Mouse (Mus musculus) embryo, embryonic 11 days (tissue): ENCODE data around the gene Pde11a.

Experiments used
- DNase-seq: peaks from one replicate; pipeline ENCODE4 v3.0.0-alpha.2; 2015

Gene Pde11a

GRCm38 (mm10) chr2:76141136-76141535 lies 197.4 kb downstream of the Pde11a start:
- DNase-seq = no peak

DNA sequence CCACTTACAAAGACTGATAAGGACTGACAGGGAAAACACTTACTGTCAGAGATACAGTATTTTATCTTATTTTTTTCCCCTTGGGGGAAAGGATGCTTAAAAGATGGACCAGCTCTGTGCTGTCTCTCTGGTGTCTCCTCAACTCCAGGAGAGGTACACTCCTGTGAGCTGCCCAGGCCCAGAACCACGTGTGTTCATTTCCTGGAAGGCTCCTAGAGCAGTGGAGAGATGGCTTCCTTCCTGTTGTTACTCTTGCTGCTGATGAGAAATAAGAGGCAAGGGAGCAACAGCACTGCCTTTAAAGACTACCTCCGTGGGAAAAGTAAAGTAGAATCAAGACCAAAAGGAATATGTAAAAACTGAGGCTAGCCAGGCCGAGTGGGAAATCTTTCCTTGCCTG lies 205.6 kb downstream of the Pde11a start:
- no peak for DNase-seq

DNA sequence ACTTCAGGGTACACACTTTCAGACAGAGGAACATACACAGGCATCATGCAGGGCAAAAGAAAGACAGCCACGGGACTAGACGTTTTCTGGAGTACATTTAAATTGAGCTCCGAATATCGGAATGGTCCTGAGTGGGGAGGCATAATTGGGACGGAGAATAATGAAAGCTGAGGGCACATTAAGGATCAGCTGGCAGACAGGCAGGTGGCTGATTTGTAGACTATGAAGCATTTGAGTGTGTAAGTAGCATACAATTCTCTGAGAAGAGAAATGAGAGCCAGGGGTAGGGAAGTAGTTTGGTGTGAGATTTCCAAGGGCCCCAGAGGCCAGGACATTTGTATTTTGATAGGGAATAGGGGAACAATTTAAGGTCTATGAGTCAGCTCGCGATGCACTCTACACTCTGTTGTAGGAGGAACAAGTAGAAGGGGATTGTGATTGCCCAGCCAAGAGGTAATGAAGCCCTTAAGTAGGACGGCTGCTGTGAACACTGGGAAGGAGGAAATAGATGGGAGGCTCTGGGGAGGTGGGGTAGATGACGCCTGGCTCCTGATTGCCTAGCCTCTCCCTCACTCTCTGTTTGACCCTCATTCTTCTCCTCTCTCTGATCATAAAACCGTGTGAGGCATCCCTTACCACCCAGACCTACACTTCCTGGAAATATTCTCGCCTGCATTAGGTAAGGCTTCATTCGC lies 208.5 kb downstream of the Pde11a start:
- no peak for DNase-seq

DNA sequence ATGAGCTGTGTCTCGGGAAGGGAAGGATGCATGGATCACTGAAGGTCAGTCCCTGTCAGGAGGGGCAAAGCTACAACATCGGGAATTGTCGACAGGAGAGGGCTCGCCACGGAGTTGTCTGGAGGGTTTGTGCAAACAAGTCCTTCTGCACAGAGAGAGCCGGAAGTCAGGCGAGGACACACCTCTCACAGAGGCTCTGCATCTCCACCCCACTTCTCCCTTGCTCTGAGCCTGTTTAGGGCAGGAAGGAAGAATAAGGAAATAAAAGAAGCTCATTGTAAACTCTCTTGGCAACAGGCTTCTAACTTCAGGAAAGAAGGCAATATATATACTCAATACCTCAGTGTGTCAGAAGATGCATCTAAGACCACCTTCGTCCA lies 209.5 kb downstream of the Pde11a start:
- no peak for DNase-seq

DNA sequence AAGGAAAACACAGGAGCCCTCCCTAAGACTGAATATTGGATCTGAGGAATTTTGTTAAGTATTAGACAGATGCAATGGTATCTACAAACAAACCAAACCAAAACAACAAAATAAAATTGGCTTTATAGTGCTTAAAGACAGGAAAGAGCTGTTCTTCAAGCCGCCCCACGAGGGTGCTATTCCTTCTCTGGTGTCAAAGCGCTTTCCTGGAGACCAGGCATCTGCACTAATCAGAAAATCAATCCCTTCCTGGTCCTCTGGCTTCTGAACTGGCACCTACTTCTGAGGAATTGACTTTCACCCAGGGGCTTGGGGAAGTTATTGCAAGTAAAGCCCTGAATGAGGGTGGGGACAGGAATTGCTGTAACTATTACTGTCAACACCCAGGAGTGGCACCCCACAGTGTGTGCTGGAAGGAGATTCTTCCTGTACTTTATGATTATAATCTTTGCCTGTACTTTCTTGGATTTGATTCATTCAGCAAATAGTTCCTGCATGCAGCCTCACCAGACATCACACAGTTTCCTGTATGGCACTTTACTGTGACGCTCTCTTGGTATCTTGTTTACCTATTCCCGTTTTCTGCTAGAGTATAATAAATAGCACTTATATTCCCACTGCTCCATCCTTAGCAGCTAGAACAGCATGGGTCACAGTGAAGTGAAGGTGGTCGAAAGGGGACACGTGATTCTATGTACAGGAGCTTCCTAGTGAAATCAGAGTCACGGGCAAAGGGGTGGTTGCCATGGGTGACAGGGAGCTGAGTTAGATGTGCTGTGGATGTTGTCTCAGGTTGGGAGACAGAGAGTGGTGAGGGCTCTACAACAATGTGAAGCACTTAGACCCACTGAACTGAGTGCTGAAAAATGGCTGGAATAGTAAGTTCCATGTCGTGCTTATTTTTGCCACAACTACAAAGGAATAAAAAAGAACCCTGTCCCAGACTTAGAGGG lies 210.2 kb downstream of the Pde11a start:
- DNase-seq = peak; percentile 58

GRCm38 (mm10) chr2:76126651-76127050 lies 211.9 kb downstream of the Pde11a start:
- DNase-seq = no peak

- no peak for DNase-seq
Measured at GRCm38 (mm10) chr2:76124821-76125220, 213.8 kb downstream of the Pde11a start.

- DNase-seq = no peak
Measured at GRCm38 (mm10) chr2:76122167-76122566, 216.4 kb downstream of the Pde11a start.

DNA sequence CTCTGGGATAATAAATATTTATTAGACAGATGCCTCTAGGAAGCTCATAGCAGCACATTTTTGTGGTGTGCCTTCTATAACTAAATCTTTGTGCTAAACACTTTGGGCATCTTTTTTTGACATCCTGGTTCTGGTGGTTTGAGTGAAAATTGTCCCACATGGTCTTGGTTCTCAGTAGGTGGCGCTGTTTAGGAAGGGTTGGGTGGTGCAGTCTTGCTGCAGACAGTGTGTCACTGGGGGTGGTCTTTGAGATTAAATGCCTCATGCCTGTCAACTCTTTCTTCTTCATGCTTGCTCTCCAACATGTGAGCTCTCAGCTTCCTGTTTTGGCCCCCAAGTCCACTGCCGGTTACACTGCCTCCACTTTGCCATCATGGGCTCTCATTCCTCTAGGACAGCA lies 218.7 kb downstream of the Pde11a start:
- no peak for DNase-seq

- DNase-seq = no peak
Measured at GRCm38 (mm10) chr2:76118491-76118890, 220.1 kb downstream of the Pde11a start.

DNA sequence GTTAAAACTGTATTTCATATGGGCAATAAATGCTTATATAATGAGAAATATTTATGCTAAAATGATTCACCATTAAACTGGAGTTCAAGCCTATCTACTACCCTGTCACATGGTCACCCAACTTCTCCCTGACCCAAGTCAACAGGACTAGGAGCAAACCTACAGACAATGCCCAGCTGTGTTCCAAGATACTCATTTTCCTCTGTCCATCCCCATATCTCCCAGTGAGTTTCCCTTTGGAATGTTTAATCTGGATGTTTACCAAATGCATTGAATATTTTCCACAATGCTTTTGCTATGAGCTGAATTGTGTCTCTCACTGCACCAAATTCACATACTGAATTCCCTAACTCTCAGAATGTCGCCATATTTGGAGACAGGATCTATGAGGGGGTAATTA lies 221.4 kb downstream of the Pde11a start:
- DNase-seq = no peak

DNA sequence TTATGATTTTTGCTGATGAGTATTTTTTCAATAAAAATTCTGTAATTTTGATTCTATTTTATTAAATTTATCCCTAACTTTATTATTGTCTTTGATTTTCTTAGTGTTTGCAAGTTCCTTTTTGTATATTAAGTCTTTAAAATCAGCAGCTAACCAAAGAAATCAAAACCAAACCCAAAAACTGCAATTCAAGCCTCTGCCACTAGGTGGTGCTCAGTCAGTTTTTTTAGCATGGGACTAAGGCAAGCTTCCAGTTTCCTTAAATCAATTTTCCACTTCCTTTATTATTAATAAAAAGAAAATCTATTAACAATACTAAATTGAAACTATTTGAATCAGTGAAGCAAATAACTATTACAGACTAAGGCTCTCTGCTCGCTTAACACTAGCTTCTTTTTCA lies 222.9 kb downstream of the Pde11a start:
- DNase-seq = peak; percentile 77

DNA sequence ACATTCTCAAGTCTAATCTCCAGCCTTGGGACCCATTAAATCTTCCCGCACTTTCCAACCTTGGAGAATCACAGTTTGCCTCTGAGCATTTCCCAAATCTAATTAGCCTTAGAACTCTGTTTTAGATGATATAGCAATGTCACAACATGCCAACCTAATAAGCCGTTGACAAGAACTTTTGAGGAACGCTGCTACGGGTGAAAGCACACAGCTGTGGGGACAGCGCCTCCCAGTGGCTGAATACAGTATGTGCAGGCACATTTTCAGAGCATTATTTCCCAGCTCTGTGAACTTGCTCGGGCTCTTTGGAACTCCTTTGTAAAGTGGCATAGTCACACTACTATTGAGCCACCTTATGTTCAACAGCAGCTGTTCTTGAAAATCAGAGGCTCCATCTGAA lies 223.8 kb downstream of the Pde11a start:
- DNase-seq = peak; percentile 74

DNA sequence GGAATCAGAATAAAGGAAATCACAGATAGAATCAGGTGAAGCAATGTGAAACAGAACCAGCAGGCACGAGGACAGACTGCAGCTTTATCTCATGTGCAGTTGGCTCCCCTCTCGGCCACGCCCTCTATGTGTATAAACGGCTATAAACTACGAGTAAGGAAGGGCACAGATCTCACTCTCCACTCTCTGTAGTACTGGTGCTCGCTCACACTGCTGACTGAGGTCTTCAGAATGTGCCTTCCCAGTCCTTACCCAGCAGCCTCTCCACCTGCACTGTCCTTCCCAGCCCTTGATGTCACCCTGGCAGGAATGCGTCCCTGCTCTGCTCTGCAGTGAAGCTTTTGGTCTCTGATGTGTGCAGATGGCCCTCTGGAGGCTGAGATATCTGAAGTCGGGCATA lies 228.9 kb downstream of the Pde11a start:
- no peak for DNase-seq

- peak; percentile 76 for DNase-seq
Measured at GRCm38 (mm10) chr2:76101889-76102602, 236.5 kb downstream of the Pde11a start.

DNA sequence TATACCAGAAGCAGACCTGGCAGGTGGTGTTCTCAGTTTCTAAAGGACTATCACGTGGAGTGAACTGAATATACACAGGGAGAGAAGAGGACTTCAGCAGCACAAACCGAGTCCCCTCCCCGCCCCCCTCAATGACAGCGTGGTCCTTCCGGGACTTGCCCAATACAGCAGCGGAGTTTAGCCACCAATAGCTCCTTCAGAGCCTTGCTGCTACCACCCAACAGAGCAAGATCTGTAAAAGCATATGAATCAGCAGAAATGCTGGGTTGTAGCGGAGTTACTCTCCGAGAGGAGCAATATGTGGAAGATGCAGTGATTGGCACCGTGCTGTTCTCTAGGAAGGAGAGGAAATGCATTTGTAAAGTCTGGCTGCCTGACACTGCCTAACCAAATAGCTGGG lies 238.0 kb downstream of the Pde11a start:
- DNase-seq = no peak

DNA sequence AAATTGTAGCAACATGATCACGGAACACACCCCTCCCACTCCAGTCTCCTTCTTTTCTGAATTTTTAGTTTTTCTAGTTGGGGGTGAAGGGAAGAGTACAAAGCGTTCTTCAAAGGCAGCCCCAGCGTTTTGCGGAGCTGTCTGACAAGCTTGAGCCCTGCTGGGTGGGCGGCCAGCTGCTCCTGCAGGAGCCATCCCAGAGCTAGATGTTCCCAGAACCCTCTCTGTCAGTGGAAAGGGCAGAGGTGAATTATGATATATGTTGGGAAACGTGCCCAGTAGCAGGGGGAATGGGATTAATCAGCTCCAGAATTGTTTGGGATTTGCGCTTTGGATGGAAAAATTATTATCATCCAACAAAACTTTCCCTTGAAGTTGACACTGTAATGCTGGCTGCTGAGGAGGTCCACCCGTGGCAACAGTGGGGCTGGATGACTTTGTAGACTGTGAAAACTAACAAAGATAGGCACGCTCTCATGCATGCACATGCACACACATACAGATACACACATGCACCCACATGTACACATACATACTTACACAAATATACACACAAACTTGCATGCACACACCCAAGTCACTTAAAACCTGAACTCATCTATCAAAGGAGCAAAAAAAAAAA lies 238.7 kb downstream of the Pde11a start:
- peak; percentile 41 for DNase-seq

DNA sequence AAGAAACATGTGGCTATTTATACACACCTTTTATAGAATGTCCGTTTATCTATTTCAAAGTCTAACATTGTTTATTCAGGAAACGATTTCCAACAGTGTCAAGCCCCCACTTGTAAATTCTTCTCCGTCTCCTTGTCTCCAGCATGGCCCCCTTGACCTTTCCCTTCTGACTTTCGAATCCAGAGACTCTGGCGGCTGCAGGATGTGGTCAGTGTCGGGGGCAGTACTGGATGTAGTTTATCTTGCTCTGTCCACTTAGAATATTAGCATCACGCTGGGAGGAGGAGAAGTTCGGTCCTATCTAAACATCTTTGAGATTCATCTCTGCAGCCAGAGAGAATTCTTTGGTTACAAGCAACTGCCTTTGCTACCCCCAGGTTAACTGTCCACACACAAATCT lies 240.2 kb downstream of the Pde11a start:
- DNase-seq = peak; percentile 42

DNA sequence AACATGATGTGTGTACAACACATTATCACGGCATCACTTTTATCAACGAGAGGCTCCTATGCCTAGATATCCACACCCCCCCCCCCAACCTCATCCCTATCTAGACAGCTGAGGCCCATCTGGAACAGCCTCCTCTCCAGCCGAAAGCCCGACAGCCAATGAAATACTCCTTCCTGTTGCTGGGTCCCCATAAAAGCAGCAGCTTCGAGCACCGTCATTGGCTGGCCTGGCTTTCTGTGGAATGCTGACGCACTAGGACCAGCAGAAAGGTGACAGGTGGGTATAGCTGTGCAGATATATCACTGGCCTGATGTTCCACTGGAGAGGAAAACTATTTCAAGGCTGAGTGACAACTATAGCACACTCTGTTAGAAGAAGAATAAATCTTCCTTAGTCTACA lies 240.7 kb downstream of the Pde11a start:
- DNase-seq = peak; percentile 61

- DNase-seq = no peak
Measured at GRCm38 (mm10) chr2:76097284-76097683, 241.3 kb downstream of the Pde11a start.

DNA sequence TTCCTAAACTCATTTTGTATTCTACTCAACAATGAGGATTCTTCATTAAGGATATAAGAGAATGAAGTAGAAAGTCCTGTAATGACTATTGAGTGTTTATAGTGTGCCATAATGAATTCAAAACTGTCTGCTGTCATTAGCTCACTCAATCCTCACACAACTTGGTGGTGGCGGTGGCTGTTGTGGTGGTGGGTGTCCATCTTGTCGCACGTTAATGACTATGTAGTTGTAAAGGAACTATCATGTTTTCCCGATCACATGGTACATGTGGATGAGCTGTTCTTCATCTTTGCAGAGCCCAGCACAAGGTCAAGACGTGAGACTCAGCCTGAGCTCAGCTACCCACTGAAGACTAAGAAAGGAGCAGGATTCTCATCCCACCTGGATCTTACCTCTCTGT lies 242.7 kb downstream of the Pde11a start:
- no peak for DNase-seq

GRCm38 (mm10) chr2:76090506-76090905 lies 248.1 kb downstream of the Pde11a start:
- DNase-seq = no peak

DNA sequence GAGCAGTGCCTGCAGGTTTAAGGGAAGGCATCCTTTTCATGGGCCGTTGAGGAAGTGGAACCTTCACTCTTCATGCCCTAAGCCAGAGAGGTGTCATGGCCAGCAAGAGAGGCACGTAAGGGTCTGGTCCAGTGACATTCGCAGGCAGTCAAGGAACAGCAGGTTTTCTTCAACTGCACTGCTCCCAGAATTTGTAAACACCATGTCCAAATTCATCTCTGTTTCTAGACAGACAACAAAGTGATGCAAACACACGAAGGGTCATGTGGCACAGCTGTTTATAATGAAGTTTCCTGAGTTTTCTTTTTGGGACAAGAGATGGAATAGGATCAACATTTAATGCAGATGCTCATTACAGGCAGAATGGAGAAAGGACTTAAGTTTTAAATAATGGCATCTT lies 249.7 kb downstream of the Pde11a start:
- no peak for DNase-seq
